Mouse (Mus musculus) heart, embryonic 15.5 days (tissue): Measurements from ENCODE around the gene Patz1. TPM values are rescaled to one million over a fixed set of nuclear protein-coding genes. Genes with fewer than 3 reads are reported as not detected.

ENCODE experiments used
- ATAC-seq: fragments of 200-750 bp; cut with Nextera tagmentation; replicated peaks from 2 replicates; pipeline ENCODE4 v1.8.0; 2017; ENCODE audit warnings: low read depth, moderate TSS enrichment; ENCODE audit not compliant: insufficient number of reproducible peaks, insufficient read depth, low FRiP score
- H3K27ac ChIP-seq: fragments of 300-500 bp; sonication (generic); 2 replicates; pipeline ENCODE4 v1.5.1; 2015; ENCODE audit warnings: mild to moderate bottlenecking, inconsistent platforms
- H3K27me3 ChIP-seq: fragments of 300-500 bp; sonication (generic); 2 replicates; pipeline ENCODE4 v1.6.1; 2015; ENCODE audit warnings: inconsistent platforms
- H3K36me3 ChIP-seq: fragments of 300-500 bp; sonication (generic); 2 replicates; pipeline ENCODE4 v1.6.1; 2015; ENCODE audit warnings: mild to moderate bottlenecking, inconsistent platforms
- H3K4me1 ChIP-seq: fragments of 300-500 bp; sonication (generic); replicated peaks from 2 replicates; pipeline ENCODE4 v1.6.1; 2015; ENCODE audit warnings: inconsistent platforms
- H3K4me2 ChIP-seq: fragments of 300-500 bp; sonication (generic); 2 replicates; pipeline ENCODE4 v1.6.1; 2015; ENCODE audit warnings: inconsistent platforms, mild to moderate bottlenecking, moderate library complexity
- H3K4me3 ChIP-seq: fragments of 300-500 bp; sonication (generic); 2 replicates; pipeline ENCODE4 v1.5.1; 2015; ENCODE audit warnings: mild to moderate bottlenecking, inconsistent platforms
- H3K9ac ChIP-seq: fragments of 300-500 bp; sonication (generic); 2 replicates; pipeline ENCODE4 v1.6.1; 2015; ENCODE audit warnings: mild to moderate bottlenecking, inconsistent platforms
- H3K9me3 ChIP-seq: fragments of 300-500 bp; sonication (generic); replicated peaks from 2 replicates; pipeline ENCODE4 v1.6.1; 2016; ENCODE audit warnings: inconsistent platforms
- WGBS: fragments of 180-500 bp; shearing (Covaris S2); methylation state at CpG from one replicate; pipeline ENCODE4 v1.1.7; 2015; ENCODE audit warnings: mixed read lengths; 5-methylcytosine and 5-hydroxymethylcytosine counted together
- polyA plus RNA-seq: library from polyadenylated mRNA; unstranded; fragments of >200 nt; fragmentation: Nextera tagmentation; extraction: Ambion mirVana; gene quantifications from 2 replicates; pipeline ENCODE4 v1.2.1, GENCODE M21; 2015

Patz1 gene
- polyA plus RNA-seq, 1 experiment from 2014 or later = 20.0 TPM

GRCm38 (mm10) chr11:3282887-3283286 lies 5.8 kb upstream of the Patz1 start:
- no peak overlapping the region for H3K4me3 ChIP-seq
- H3K36me3 ChIP-seq = no peaks in the 10 kb centered on the region
- H3K9me3 ChIP-seq = peaks cover 9% of the 10 kb centered on the region; the same call in 1 of the 2 replicates
- no peak overlapping the region for H3K27ac ChIP-seq
- no peak overlapping the region for H3K9ac ChIP-seq
- 82% methylated on average over 6 of the region's 6 CpGs for WGBS
- ATAC-seq = no peak
- no peak overlapping the region for H3K4me2 ChIP-seq
- H3K4me1 ChIP-seq = no peaks in the 10 kb centered on the region
- H3K27me3 ChIP-seq = no peaks in the 10 kb centered on the region

GRCm38 (mm10) chr11:3283645-3284044 lies 5.0 kb upstream of the Patz1 start:
- Histone ChIP-seq H3K4me1 (peaks cover 7% of the 10 kb centered on the region), H3K27ac (no peak overlapping the region), H3K9ac (no peak overlapping the region), H3K4me3 (no peak overlapping the region), H3K27me3 (no peaks in the 10 kb centered on the region), H3K36me3 (no peaks in the 10 kb centered on the region), H3K9me3 (peaks cover 9% of the 10 kb centered on the region; the same call in 1 of the 2 replicates), H3K4me2 (no peak overlapping the region)
- ATAC-seq = no peak
- WGBS = 89% methylated on average over 6 of the region's 6 CpGs

GRCm38 (mm10) chr11:3285940-3286339 lies 2.7 kb upstream of the Patz1 start:
- WGBS = 85% methylated on average over 3 of the region's 3 CpGs
- H3K9me3 ChIP-seq = peaks cover 8% of the 10 kb centered on the region; the same call in 1 of the 2 replicates

GRCm38 (mm10) chr11:3287131-3287530 lies 1.5 kb upstream of the Patz1 start:
- Histone ChIP-seq H3K4me2 (no peak overlapping the region), H3K9ac (no peak overlapping the region), H3K27ac (no peak overlapping the region), H3K9me3 (no peaks in the 10 kb centered on the region), H3K4me1 (peaks cover 20% of the 10 kb centered on the region), H3K36me3 (no peaks in the 10 kb centered on the region), H3K4me3 (no peak overlapping the region), H3K27me3 (no peaks in the 10 kb centered on the region)
- no peak for ATAC-seq
- 53% methylated on average over 6 of the region's 6 CpGs for WGBS

More at GRCm38 (mm10) chr11:3285940-3286339, 2.7 kb upstream of the Patz1 start:
- H3K27me3 ChIP-seq = no peaks in the 10 kb centered on the region
- no peaks in the 10 kb centered on the region for H3K36me3 ChIP-seq
- H3K4me1 ChIP-seq = peaks cover 9% of the 10 kb centered on the region
- H3K4me2 ChIP-seq = no peak overlapping the region
- ATAC-seq = no peak
- no peak overlapping the region for H3K27ac ChIP-seq
- H3K9ac ChIP-seq = no peak overlapping the region
- H3K4me3 ChIP-seq = no peak overlapping the region

GRCm38 (mm10) chr11:3287921-3288320 lies 753 bp upstream of the Patz1 start:
- no peak for ATAC-seq
- Histone ChIP-seq H3K27ac (peak overlapping the region; percentile 99; the same call in 1 of the 2 replicates), H3K27me3 (no peaks in the 10 kb centered on the region), H3K36me3 (no peaks in the 10 kb centered on the region), H3K9me3 (no peaks in the 10 kb centered on the region), H3K4me2 (peak overlapping the region; percentile 85), H3K4me1 (peaks cover 28% of the 10 kb centered on the region), H3K4me3 (peak overlapping the region; percentile 77), H3K9ac (peak overlapping the region; percentile 99)
- WGBS = 68% methylated on average over 5 of the region's 5 CpGs

- Histone ChIP-seq H3K36me3 (peaks cover 13% of the 10 kb centered on the region), H3K4me1 (peaks cover 42% of the 10 kb centered on the region), H3K27me3 (no peaks in the 10 kb centered on the region), H3K4me2 (peak overlapping the region; percentile 85), H3K27ac (peak overlapping the region; percentile 99), H3K9ac (peak overlapping the region; percentile 99), H3K4me3 (peak overlapping the region; percentile 77), H3K9me3 (no peaks in the 10 kb centered on the region)
- peak; percentile 84 for ATAC-seq
- WGBS = 0% methylated on average over 38 of the region's 40 CpGs
Measured at GRCm38 (mm10) chr11:3289302-3289802, 678 bp downstream of the Patz1 start.

GRCm38 (mm10) chr11:3289803-3290639 lies 1.3 kb downstream of the Patz1 start:
- Histone ChIP-seq H3K4me1 (peaks cover 48% of the 10 kb centered on the region), H3K4me2 (peak overlapping the region; percentile 85), H3K9me3 (no peaks in the 10 kb centered on the region), H3K27ac (peak overlapping the region; percentile 99), H3K9ac (peak overlapping the region; percentile 99), H3K4me3 (peak overlapping the region; percentile 77), H3K27me3 (no peaks in the 10 kb centered on the region), H3K36me3 (peaks cover 20% of the 10 kb centered on the region)
- under 1% methylated on average over 79 of the region's 92 CpGs for WGBS
- ATAC-seq = peak; percentile 66

GRCm38 (mm10) chr11:3290640-3291310 lies 2.1 kb downstream of the Patz1 start:
- peak overlapping the region; percentile 99 for H3K27ac ChIP-seq
- no peaks in the 10 kb centered on the region for H3K9me3 ChIP-seq
- ATAC-seq = no peak
- no peaks in the 10 kb centered on the region for H3K27me3 ChIP-seq
- peak overlapping the region; percentile 99 for H3K9ac ChIP-seq
- H3K4me1 ChIP-seq = peaks cover 53% of the 10 kb centered on the region
- peak overlapping the region; percentile 77 for H3K4me3 ChIP-seq
- H3K4me2 ChIP-seq = peak overlapping the region; percentile 85
- WGBS = under 1% methylated on average over 50 of the region's 50 CpGs
- H3K36me3 ChIP-seq = peaks cover 25% of the 10 kb centered on the region

- WGBS = 2% methylated on average over 26 of the region's 26 CpGs
- H3K36me3 ChIP-seq = peaks cover 29% of the 10 kb centered on the region
- H3K4me3 ChIP-seq = peak overlapping the region; percentile 77
- H3K27me3 ChIP-seq = no peaks in the 10 kb centered on the region
- H3K27ac ChIP-seq = peak overlapping the region; percentile 99
- no peaks in the 10 kb centered on the region for H3K9me3 ChIP-seq
- no peak for ATAC-seq
- H3K9ac ChIP-seq = peak overlapping the region; percentile 99
- H3K4me1 ChIP-seq = peaks cover 57% of the 10 kb centered on the region
- peak overlapping the region; percentile 85 for H3K4me2 ChIP-seq
Measured at GRCm38 (mm10) chr11:3291311-3292061, 2.8 kb downstream of the Patz1 start.

- peaks cover 31% of the 10 kb centered on the region for H3K36me3 ChIP-seq
- H3K9me3 ChIP-seq = no peaks in the 10 kb centered on the region
- under 1% methylated on average over 8 of the region's 8 CpGs for WGBS
- H3K9ac ChIP-seq = peak overlapping the region; percentile 99
- peak overlapping the region; percentile 85 for H3K4me2 ChIP-seq
- H3K27ac ChIP-seq = peak overlapping the region; percentile 99
- no peaks in the 10 kb centered on the region for H3K27me3 ChIP-seq
- peak overlapping the region; percentile 77 for H3K4me3 ChIP-seq
- ATAC-seq = no peak
- peaks cover 57% of the 10 kb centered on the region for H3K4me1 ChIP-seq
Measured at GRCm38 (mm10) chr11:3292062-3292421, 3.4 kb downstream of the Patz1 start.
